Mouse (Mus musculus) kidney, adult 11 months (tissue): ENCODE results near the gene Map4k4.

Experiments
- DNase-seq: peaks from one replicate; pipeline ENCODE4 v3.0.0; 2022

Gene Map4k4

DNA sequence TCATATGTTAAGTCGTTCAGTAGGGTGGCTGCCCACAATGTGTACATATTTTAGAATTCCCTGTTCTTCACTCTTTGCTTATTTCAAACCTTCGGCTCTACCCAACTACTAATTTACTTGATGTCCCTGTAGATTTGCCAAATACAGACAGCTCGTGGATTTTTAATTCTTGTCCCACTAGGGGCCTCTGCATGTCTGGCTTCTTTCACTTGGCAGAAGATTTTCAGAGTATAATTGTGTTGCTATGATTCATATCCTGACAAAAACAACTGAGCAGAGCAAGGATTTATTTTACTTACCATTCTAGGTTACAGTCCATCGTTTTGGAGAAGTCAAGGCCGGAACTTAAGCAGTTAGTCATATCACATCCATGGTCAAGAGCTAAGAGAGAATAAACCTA is 152.4 kb downstream of the Map4k4 start:
- DNase-seq, result no peak

DNA sequence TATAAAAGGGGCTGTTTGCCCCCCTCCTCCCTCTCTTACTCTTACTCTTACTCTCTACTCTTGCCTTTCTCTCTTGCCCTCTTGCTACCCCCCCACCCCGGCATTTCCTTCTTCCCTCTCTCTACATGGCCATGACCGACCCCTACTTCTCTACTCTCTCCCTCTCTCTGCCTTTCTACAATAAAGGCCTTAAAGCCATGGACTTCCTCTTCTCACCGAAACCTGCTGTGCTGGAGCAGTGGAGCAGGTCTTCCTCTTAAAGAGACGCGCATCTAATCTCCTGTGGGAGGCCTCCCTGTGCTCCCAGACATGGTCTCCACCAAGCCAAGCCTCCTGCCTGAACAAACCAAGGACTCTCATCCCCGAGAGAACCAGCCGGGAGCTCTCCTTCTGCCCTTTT is 154.3 kb downstream of the Map4k4 start:
- no peak for DNase-seq

DNA sequence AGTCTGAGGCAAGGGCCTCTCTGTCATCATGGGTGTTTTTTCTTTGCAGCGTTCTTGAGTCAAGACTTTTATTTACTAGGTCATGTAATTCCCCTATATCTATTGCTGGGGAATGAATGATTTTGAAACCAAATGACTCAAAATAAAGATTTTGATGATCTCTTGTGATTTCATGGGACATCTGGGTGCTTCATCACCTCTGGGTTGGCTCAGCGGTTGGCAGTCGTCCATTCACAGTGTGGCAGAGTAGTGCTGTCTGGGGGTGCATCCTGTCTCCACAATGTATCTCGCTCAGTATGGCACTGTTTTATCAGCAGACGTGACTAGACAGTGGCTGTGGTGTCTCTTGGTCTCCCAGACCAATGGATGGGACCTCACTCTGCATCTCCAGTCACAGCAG is 155.2 kb downstream of the Map4k4 start:
- no peak for DNase-seq

DNA sequence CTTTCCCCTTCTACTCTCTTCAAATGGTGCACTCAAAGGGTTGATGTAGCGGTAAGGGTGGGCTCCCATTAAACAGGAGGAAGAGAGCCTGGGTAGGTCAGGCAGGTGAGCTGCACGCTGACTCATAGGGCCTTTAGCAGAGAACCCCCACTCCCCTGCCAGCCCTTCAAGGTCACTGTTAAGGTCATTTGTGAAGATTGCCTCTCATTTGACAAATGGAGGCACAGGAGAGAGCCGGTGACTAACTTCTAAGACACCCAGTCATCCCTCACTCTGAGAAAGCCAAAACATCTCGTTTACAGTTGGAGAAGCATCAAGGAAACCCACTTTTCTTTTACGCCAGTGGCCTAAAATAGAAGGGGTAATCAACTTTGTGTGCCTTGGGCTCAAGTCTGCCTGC is 156.6 kb downstream of the Map4k4 start:
- no peak for DNase-seq

DNA sequence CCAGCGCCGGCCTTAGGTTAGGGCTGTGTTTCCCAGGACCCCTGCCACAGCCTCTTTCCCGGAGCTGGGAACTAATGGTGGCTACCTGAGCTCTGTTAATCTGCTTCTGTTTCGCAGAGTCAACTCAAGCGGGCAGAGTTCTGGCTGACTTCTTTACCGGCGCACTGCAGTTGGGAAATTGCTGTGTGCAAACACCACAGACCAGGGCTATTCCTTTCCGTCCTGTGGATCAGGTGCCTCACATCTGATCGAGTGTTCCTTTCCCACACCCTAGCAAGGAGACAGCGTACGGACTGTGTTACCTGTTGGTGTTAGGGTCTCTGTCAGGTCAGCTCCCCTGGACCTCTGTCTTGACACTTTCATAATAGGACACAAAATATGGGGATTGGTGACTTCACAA is 157.3 kb downstream of the Map4k4 start:
- DNase-seq, result no peak

DNA sequence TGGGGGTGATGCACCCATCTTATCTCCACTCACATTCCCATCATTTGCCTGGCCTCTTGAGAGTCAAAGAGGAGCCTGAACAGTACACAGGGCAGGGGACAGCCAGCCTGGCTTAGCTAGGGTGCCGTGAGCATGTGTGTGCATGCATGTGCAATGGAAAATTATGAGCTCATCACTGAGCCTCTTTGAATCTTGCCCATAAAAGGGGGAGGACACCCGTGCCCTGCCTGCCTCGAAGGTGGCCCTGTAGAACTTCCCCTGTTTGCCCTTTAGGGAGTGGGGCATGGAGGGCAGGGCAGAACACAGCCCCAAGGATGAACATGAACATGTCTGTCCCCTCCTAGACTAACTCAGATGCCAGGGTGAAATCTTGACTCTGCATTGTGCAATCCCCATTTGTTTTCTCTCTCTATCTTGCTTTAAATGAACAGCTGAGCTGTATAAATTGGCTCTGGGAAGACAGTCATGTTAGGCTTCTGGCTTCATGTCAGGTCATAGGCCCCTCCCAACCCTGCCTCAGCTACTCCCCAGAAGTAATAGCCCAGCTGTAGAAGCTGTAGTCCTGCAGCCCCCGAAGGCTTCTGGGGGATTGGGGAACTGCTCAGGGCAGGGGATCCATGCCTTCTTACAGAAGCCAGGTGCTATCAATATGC is 158.5 kb downstream of the Map4k4 start:
- DNase-seq, result no peak

DNA sequence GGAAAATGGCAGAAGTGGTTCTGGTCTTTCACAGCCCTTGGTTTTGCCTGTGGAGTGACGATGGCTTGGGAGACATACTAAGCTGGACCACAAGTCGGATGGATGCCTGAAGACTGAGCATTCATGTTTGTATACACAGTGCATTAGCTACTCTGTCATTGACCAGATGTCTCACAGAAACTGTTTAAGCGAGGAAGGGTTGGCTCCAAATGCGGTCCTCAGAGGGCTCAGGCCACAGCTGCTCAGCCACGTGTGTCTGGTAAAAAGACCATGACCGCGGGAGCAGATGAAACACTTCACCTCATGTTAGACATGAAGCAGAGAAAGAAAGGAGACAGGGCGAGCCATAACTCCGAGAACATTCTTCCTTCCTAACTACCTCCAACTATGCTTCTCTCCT is 160.6 kb downstream of the Map4k4 start:
- DNase-seq, result no peak

DNA sequence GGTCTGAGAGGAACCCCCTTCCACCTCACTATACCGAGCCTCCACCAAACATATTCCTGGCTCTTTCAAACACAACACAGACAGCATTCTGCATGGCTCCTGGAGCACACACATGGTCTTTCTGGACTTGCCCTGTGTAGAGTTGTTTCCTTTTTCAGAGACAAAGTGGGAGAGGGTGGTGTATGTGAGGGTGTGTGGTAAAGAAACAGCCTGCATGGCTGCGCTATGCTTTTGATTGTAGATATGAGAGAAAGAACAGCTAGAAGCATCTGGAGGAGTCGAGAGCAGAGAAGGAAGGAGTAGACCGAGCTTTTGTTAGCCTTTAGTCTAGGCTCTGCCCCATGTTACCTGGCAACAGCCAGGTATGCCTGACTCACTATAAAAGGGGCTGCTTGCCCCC is 162.7 kb downstream of the Map4k4 start:
- DNase-seq, result no peak

DNA sequence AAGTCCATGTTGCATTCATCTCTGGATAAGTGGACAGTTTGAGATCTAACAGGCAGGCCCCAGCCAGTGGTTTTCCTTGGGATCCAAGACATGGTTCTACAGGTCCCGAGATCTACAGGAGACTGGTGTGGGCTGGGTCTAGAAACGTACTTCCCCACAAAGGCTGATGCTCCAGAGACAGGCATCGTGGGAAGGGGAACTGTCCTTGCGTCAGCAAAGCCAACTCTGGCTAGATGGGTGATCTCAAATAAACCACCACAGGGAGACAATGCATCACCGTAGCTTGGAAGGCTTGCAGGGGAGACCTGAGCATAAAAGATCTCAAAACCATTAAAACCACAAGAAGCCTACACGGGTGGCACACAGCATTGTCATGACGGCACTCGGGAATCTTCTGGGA is 163.8 kb downstream of the Map4k4 start:
- DNase-seq, result no peak

DNA sequence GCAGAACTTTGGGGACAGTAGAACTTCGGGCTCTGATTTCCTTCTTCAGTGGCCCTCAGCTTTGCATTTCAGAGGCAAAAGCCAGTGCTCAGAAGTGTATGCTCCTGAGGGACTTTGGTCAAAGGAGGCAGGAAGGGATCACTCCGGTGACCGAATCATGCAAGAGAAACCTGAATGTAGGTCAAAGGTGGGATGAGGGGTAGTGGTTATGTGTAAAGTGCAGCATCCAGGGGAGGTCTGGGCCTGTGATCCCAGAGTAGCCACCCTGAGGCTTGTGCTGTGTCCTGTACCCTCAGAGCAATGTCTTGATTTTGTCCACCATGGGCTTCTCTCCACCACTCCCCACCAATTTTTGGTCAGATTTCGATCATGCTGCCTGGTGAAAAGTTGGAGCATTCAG is 171.8 kb downstream of the Map4k4 start:
- no peak for DNase-seq

DNA sequence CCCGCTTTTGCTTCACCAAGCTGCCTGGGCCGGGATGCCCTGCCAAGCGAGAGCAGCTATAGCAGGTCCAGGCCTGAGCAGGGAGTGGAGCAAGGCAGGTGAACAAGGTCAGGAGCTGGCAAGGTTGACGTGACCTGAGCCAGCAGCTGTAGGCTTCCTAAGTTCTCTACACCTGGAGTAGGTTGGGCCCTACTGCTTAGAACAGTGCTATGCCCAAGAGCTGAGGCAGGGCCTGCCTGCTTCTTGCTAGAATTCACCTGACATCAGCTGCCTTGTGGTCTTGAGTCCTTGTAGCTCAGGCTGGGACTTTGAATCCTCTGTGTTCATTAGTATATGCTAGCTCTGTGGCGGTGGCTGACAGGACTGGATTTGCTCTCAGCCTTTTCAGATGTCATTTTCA is 173.1 kb downstream of the Map4k4 start, which contains the start of gene Il1r2:
Gene Il1r2 (plus strand): TSS at position 301 of the 400 bp plus-strand sequence.
- DNase-seq, result no peak
